Mouse (Mus musculus) brown adipose tissue, adult 24 weeks (tissue): ENCODE data around the gene Crebbp. TPM values are rescaled to one million over a fixed set of nuclear protein-coding genes. Genes with fewer than 3 reads are reported as not detected.

Source experiments
- H3K27ac ChIP-seq: fragments of 200-500 bp; replicated peaks from 2 replicates; pipeline ENCODE4 v1.5.1; 2012; ENCODE audit warnings: low read depth, mild to moderate bottlenecking, low read length
- H3K4me1 ChIP-seq: fragments of 200-500 bp; 2 replicates; pipeline ENCODE4 v1.6.1; 2012; ENCODE audit warnings: low read length, mixed read lengths; ENCODE audit not compliant: control insufficient read depth, insufficient read depth, insufficient read length
- H3K4me3 ChIP-seq: fragments of 200-500 bp; 2 replicates; pipeline ENCODE4 v1.5.1; 2012; ENCODE audit warnings: low read depth, mild to moderate bottlenecking, low read length, moderate library complexity; ENCODE audit not compliant: insufficient read depth
- polyA plus RNA-seq: library from polyadenylated mRNA; stranded (reverse); fragments of >200 nt; gene quantifications from 2 replicates; pipeline ENCODE4 v1.2.4, GENCODE M21; 2012; ENCODE audit not compliant: missing spikeins, insufficient read depth, insufficient read length

Gene Crebbp
- polyA plus RNA-seq, 1 experiment: 21.3 TPM

GRCm38 (mm10) chr16:4040206-4040605, 173.6 kb downstream of the Crebbp start:
- H3K4me3 ChIP-seq: no peak overlapping the region
- H3K27ac ChIP-seq: no peak overlapping the region
- no peaks in the 10 kb centered on the region for H3K4me1 ChIP-seq

- no peak overlapping the region for H3K27ac ChIP-seq
- H3K4me3 ChIP-seq: no peak overlapping the region
- H3K4me1 ChIP-seq: no peaks in the 10 kb centered on the region
Observed at GRCm38 (mm10) chr16:4037690-4038089, 176.1 kb downstream of the Crebbp start.

GRCm38 (mm10) chr16:4036807-4037206, 177.0 kb downstream of the Crebbp start, which contains the start of gene Dnase1:
Dnase1 (plus strand) TSS chr16:4036942.
- H3K27ac ChIP-seq: no peak within 1 kb of the TSS
- H3K4me1 ChIP-seq: no peaks in the 10 kb centered on the region
- H3K4me3 ChIP-seq: no peak within 1 kb of the TSS

- no peaks in the 10 kb centered on the region for H3K4me1 ChIP-seq
- no peak overlapping the region for H3K4me3 ChIP-seq
- H3K27ac ChIP-seq: no peak overlapping the region
Observed at GRCm38 (mm10) chr16:4035575-4035974, 178.2 kb downstream of the Crebbp start.

GRCm38 (mm10) chr16:4034476-4034875, 179.3 kb downstream of the Crebbp start:
- Histone ChIP-seq H3K27ac (no peak overlapping the region), H3K4me3 (no peak overlapping the region), H3K4me1 (no peaks in the 10 kb centered on the region)

GRCm38 (mm10) chr16:4033971-4034370, 179.8 kb downstream of the Crebbp start:
- no peaks in the 10 kb centered on the region for H3K4me1 ChIP-seq
- H3K27ac ChIP-seq: no peak overlapping the region
- H3K4me3 ChIP-seq: no peak overlapping the region

- Histone ChIP-seq H3K27ac (no peak overlapping the region), H3K4me3 (no peak overlapping the region)
Observed at GRCm38 (mm10) chr16:4032341-4032748, 181.5 kb downstream of the Crebbp start.

GRCm38 (mm10) chr16:4031441-4032274, 182.1 kb downstream of the Crebbp start:
- no peak overlapping the region for H3K27ac ChIP-seq
- H3K4me1 ChIP-seq: no peaks in the 10 kb centered on the region
- no peak overlapping the region for H3K4me3 ChIP-seq

More at GRCm38 (mm10) chr16:4032341-4032748, 181.5 kb downstream of the Crebbp start:
- no peaks in the 10 kb centered on the region for H3K4me1 ChIP-seq

Other genes starting within 250 kb of the Crebbp start
- gene Nlrc3, start 237.4 kb downstream of the Crebbp start, polyA plus RNA-seq: not detected in 2 replicates
- 2.7 and 3.5 TPM in 2 replicates for gene Slx4, start 210.2 kb downstream of the Crebbp start, polyA plus RNA-seq
- not detected in 2 replicates for gene Dnase1, start 177.1 kb downstream of the Crebbp start, polyA plus RNA-seq
- 226 and 245 TPM in 2 replicates for gene Trap1, start 136.2 kb downstream of the Crebbp start, polyA plus RNA-seq
- 5.7 and 6.3 TPM in 2 replicates for gene Adcy9, start 206.5 kb upstream of the Crebbp start, polyA plus RNA-seq